Mouse (Mus musculus) C2C12 (cell line): ENCODE measurements around the gene Pde10a.

Experiments used
- CEBPB ChIP-seq: IDR thresholded peaks from one replicate; pipeline ENCODE4 v1.6.1; 2011; ENCODE audit warnings: low read depth, mild to moderate bottlenecking, control low read depth, moderate library complexity
- CTCF ChIP-seq: IDR thresholded peaks from one replicate; pipeline ENCODE4 v1.5.1; 2011; ENCODE audit not compliant: control insufficient read depth, insufficient read depth, insufficient read length
- FOSL1 ChIP-seq: IDR thresholded peaks from one replicate; pipeline ENCODE4 v1.8.0; 2011; ENCODE audit warnings: mild to moderate bottlenecking, low read length; ENCODE audit not compliant: poor library complexity, insufficient read depth, severe bottlenecking
- MAX ChIP-seq: IDR thresholded peaks from one replicate; pipeline ENCODE4 v1.6.1; 2011; ENCODE audit warnings: mild to moderate bottlenecking, control low read depth
- MYOG ChIP-seq: IDR thresholded peaks from one replicate; pipeline ENCODE4 v1.6.1; 2011; ENCODE audit not compliant: control insufficient read depth, insufficient read length; ENCODE audit errors: extremely low read depth
- USF1 ChIP-seq: IDR thresholded peaks from one replicate; pipeline ENCODE4 v1.6.1; 2011; ENCODE audit warnings: low read depth, mild to moderate bottlenecking, control low read depth, moderate library complexity

DNA sequence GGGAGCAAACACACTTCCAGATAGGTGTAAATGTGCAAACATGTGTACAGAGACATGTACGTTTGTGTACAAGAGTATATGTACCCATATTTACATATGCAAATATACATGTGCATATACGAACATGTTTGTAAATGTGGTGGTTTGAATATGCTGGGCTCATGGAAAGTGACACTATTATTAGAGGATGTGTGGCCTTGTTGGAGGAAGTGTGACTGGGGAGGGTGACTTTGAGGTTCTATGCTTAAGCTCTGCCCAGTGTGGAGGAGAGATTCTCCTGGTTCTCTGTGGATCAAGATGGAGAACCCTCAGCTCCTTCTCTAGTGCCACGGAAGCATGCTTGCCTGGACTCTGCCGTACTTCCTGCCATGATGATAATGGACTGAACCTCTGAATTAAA is 261.3 kb downstream of the Pde10a start:
- TF ChIP-seq CTCF: no peak
- no peak for TF ChIP-seq MAX
- no peak for TF ChIP-seq CEBPB
- no peak for TF ChIP-seq MYOG
- TF ChIP-seq FOSL1: no peak
- no peak for TF ChIP-seq USF1
